Mouse (Mus musculus) kidney, adult 2 months (tissue): ENCODE results near the gene Immt.

Source experiments
- CTCF ChIP-seq: fragments of 200-500 bp; conservative IDR thresholded peaks from 2 replicates; pipeline ENCODE4 v1.5.1; 2011; ENCODE audit warnings: low read depth, mild to moderate bottlenecking, control low read depth, low read length, moderate library complexity, mixed read lengths; ENCODE audit not compliant: insufficient read depth, insufficient read length
- POLR2A ChIP-seq: fragments of 200-500 bp; IDR thresholded peaks from one replicate; pipeline ENCODE4 v1.6.1; 2011; ENCODE audit warnings: low read depth, low read length, control low read depth

DNA sequence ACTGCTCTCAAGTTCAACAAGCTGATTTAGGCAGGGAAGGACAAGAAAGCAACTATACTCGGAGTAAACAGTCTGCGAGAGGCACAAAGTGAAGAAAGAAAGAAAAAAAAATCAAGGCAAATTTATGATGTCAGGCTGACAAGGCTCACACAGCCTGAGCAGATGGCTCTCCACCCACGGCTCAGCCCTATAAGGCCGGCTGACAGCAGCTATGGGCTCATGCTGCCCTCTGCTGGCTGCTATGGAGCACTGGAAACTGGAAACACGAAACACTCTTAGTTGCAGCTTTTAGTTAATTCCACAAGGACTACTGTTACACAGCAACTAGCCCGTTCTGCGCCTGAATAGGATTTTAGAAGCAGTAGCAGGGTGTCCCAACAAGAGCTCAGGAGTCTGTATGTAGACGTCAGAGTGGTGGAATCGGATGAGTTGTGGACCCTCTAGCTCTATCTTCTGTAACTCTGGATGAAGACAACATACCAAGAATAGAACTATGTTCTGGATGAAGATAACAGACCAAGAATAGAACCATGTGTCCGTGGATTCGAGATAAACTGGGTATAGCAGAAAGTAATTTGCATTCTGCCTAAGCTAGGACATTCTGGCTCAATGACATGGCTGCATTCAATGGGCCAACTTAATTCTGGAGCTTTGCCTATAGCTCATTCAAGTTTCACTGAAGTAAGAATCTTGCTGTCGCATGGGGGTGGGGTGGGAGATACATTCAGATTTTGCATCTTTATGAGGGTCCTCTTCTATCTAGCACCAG, 26.9 kb upstream of the Immt start:
- TF ChIP-seq CTCF (peak; percentile 99), POLR2A (no peak)
